Mouse (Mus musculus): Measurements from ENCODE around the gene Egfem1. TPM values are rescaled to one million over a fixed set of nuclear protein-coding genes. Genes with fewer than 3 reads are reported as not detected.

Gene Egfem1
- polyA plus RNA-seq, 1 experiment from 2014 or later, result 0.45 TPM

GRCm38 (mm10) chr3:29609174-29609573 lies 527.4 kb downstream of the Egfem1 start:
- 61% methylated on average over 2 of the region's 2 CpGs for WGBS
- Histone ChIP-seq H3K27ac (no peak overlapping the region), H3K27me3 (no peaks in the 10 kb centered on the region), H3K4me1 (replicated peaks) (no peaks in the 10 kb centered on the region), H3K36me3 (no peaks in the 10 kb centered on the region), H3K4me2 (no peak overlapping the region), H3K4me3 (no peak overlapping the region), H3K9ac (no peak overlapping the region), H3K9me3 (replicated peaks) (no peaks in the 10 kb centered on the region)
- ATAC-seq (replicated peaks; ENCODE audit: insufficient number of reproducible peaks, insufficient read depth, low FRiP score, low read depth), result no peak

DNA sequence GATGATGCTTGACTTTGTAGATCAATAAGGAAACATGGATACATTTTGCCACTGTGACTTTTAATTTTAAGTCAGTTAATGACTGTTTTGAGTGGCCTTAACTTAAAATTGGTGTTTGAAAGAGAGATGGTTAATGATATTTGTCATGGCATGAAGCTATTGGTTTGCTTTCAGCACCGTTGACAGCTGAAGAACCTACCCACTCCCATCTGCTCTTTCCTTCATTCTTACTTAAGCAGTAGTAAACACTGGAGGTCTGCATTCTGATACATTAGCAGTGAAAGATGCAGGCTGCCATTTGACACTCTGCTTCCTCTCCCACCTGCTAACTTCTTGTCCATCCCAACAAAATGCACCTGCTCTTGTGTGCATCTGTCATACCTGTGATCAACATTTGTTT lies 537.8 kb downstream of the Egfem1 start:
- no peak overlapping the region for H3K4me3 ChIP-seq
- H3K36me3 ChIP-seq, result no peaks in the 10 kb centered on the region
- H3K4me2 ChIP-seq, result no peak overlapping the region
- H3K4me1 ChIP-seq (replicated peaks), result no peaks in the 10 kb centered on the region
- no peak for ATAC-seq (replicated peaks; ENCODE audit: insufficient number of reproducible peaks, insufficient read depth, low FRiP score, low read depth)
- H3K9me3 ChIP-seq (replicated peaks), result no peaks in the 10 kb centered on the region
- H3K27me3 ChIP-seq, result no peaks in the 10 kb centered on the region
- no peak overlapping the region for H3K9ac ChIP-seq
- H3K27ac ChIP-seq, result no peak overlapping the region
- 65% methylated on average over 1 of the region's 1 CpGs for WGBS

DNA sequence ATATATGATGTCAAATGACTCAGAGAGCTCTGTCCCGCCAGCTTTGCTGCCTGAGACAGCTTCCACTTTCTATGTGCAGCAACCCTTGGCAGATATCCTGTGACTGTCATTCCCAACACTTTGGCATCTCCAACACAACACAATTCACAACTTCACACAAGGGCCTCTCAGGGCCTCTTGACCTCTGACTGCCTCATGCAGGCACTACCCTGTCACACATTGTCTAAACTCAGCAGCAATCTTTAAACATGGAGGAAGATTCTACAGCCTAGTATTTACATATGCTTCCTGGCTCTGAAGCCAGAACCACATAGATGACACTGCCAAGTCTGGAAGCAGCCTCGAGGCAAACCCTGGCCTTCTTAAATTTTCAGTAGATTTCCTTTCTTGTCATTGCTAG lies 558.0 kb downstream of the Egfem1 start:
- H3K9ac ChIP-seq, result no peak overlapping the region
- 55% methylated on average over 2 of the region's 2 CpGs for WGBS
- ATAC-seq (replicated peaks; ENCODE audit: insufficient number of reproducible peaks, insufficient read depth, low FRiP score, low read depth), result no peak
- H3K36me3 ChIP-seq, result no peaks in the 10 kb centered on the region
- H3K4me2 ChIP-seq, result no peak overlapping the region
- H3K4me3 ChIP-seq, result no peak overlapping the region
- H3K27me3 ChIP-seq, result no peaks in the 10 kb centered on the region
- no peaks in the 10 kb centered on the region for H3K4me1 ChIP-seq (replicated peaks)
- no peaks in the 10 kb centered on the region for H3K9me3 ChIP-seq (replicated peaks)
- no peak overlapping the region for H3K27ac ChIP-seq

- Histone ChIP-seq H3K9ac (no peak overlapping the region), H3K36me3 (no peaks in the 10 kb centered on the region), H3K27ac (no peak overlapping the region), H3K4me1 (replicated peaks) (no peaks in the 10 kb centered on the region), H3K4me3 (no peak overlapping the region), H3K4me2 (no peak overlapping the region), H3K9me3 (replicated peaks) (no peaks in the 10 kb centered on the region), H3K27me3 (no peaks in the 10 kb centered on the region)
- ATAC-seq (replicated peaks; ENCODE audit: insufficient number of reproducible peaks, insufficient read depth, low FRiP score, low read depth), result no peak
- WGBS, result 74% methylated on average over 2 of the region's 2 CpGs
Observed at GRCm38 (mm10) chr3:29666796-29667195, 585.0 kb downstream of the Egfem1 start.

GRCm38 (mm10) chr3:29689367-29690285 lies 607.8 kb downstream of the Egfem1 start:
- H3K36me3 ChIP-seq, result no peaks in the 10 kb centered on the region
- no peaks in the 10 kb centered on the region for H3K27me3 ChIP-seq
- no peak overlapping the region for H3K4me3 ChIP-seq
- H3K9me3 ChIP-seq (replicated peaks), result no peaks in the 10 kb centered on the region
- 80% methylated on average over 8 of the region's 8 CpGs for WGBS
- H3K27ac ChIP-seq, result no peak overlapping the region
- no peak for ATAC-seq (replicated peaks; ENCODE audit: insufficient number of reproducible peaks, insufficient read depth, low FRiP score, low read depth)
- H3K4me1 ChIP-seq (replicated peaks), result no peaks in the 10 kb centered on the region
- H3K9ac ChIP-seq, result no peak overlapping the region
- no peak overlapping the region for H3K4me2 ChIP-seq

GRCm38 (mm10) chr3:29701126-29701525 lies 619.3 kb downstream of the Egfem1 start:
- Histone ChIP-seq H3K4me2 (no peak overlapping the region), H3K36me3 (no peaks in the 10 kb centered on the region), H3K4me1 (replicated peaks) (no peaks in the 10 kb centered on the region), H3K9ac (no peak overlapping the region), H3K9me3 (replicated peaks) (no peaks in the 10 kb centered on the region), H3K27ac (no peak overlapping the region), H3K27me3 (no peaks in the 10 kb centered on the region), H3K4me3 (no peak overlapping the region)
- no peak for ATAC-seq (replicated peaks; ENCODE audit: insufficient number of reproducible peaks, insufficient read depth, low FRiP score, low read depth)
- WGBS, result 42% methylated on average over 2 of the region's 2 CpGs

DNA sequence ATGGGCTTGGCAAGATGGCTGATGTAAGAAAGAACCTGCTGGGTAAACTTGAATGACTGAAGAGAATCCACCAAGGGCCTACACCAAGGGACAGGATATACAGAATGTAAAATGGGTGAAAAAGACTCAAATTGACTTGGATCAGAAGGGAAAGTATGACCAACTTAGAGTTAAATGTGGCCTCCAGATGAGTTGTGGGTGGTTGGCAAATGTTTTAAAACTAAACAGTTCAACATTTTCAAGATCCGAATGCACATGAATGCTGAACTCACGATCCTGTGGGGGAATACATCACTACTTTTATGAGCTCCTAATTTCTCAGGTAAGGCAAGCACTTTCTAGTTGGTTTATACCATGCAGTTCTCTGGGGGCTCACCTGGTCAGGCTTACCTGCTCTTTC lies 625.0 kb downstream of the Egfem1 start:
- H3K9me3 ChIP-seq (replicated peaks), result no peaks in the 10 kb centered on the region
- WGBS, result 90% methylated on average over 2 of the region's 2 CpGs
- no peak overlapping the region for H3K4me3 ChIP-seq
- ATAC-seq (replicated peaks; ENCODE audit: insufficient number of reproducible peaks, insufficient read depth, low FRiP score, low read depth), result no peak
- no peaks in the 10 kb centered on the region for H3K27me3 ChIP-seq
- no peak overlapping the region for H3K27ac ChIP-seq
- no peak overlapping the region for H3K9ac ChIP-seq
- H3K4me1 ChIP-seq (replicated peaks), result no peaks in the 10 kb centered on the region
- H3K36me3 ChIP-seq, result no peaks in the 10 kb centered on the region
- H3K4me2 ChIP-seq, result no peak overlapping the region

- no peaks in the 10 kb centered on the region for H3K4me1 ChIP-seq (replicated peaks)
- H3K9ac ChIP-seq, result no peak overlapping the region
- H3K27me3 ChIP-seq, result no peaks in the 10 kb centered on the region
- no peaks in the 10 kb centered on the region for H3K9me3 ChIP-seq (replicated peaks)
- ATAC-seq (replicated peaks; ENCODE audit: insufficient number of reproducible peaks, insufficient read depth, low FRiP score, low read depth), result no peak
- H3K4me3 ChIP-seq, result no peak overlapping the region
- H3K4me2 ChIP-seq, result no peak overlapping the region
- H3K36me3 ChIP-seq, result no peaks in the 10 kb centered on the region
- 71% methylated on average over 1 of the region's 1 CpGs for WGBS
- no peak overlapping the region for H3K27ac ChIP-seq
Observed at GRCm38 (mm10) chr3:29707467-29707866, 625.6 kb downstream of the Egfem1 start.

GRCm38 (mm10) chr3:29726376-29726967 lies 644.6 kb downstream of the Egfem1 start:
- 55% methylated on average over 8 of the region's 8 CpGs for WGBS
- no peak for ATAC-seq (replicated peaks; ENCODE audit: insufficient number of reproducible peaks, insufficient read depth, low FRiP score, low read depth)
- H3K27me3 ChIP-seq, result peaks cover 5% of the 10 kb centered on the region
- H3K9me3 ChIP-seq (replicated peaks), result no peaks in the 10 kb centered on the region
- no peaks in the 10 kb centered on the region for H3K4me1 ChIP-seq (replicated peaks)
- no peak overlapping the region for H3K27ac ChIP-seq
- no peak overlapping the region for H3K4me2 ChIP-seq
- no peak overlapping the region for H3K9ac ChIP-seq
- H3K4me3 ChIP-seq, result no peak overlapping the region
- no peaks in the 10 kb centered on the region for H3K36me3 ChIP-seq

DNA sequence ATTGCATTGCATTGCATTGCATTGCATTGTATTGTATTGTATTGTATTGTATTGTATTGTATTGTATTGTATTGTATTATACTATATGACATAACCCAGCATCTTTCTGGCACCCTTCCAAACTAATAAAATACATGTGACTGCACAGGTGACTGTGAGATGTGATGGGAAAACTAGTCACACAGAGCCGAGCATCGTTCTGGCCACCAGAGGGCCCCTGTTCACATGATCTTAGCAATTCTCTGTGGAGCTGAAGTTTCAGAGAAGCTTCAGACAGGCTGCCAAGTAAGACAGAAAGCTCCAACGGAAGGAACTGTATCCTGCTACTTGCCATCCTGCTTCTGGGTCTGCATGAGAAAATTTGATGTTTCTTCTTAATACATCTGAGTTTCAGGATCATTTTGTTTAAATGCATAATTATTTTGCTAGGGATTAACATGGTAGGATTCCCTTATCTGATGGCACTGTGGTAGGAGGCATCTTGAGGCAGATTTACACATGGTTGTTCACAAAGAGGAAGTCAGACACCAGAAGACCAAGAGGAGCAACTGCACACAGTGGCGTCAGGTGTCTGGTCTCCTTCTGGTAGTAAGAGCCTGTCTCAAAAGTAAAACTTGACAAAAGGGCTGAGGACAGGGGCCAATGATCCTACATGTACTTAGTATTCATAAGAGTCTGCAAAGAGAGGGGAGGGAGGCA lies 648.4 kb downstream of the Egfem1 start:
- Histone ChIP-seq H3K9ac (no peak overlapping the region), H3K4me1 (replicated peaks) (no peaks in the 10 kb centered on the region), H3K4me2 (no peak overlapping the region), H3K4me3 (no peak overlapping the region), H3K27ac (no peak overlapping the region), H3K9me3 (replicated peaks) (no peaks in the 10 kb centered on the region), H3K36me3 (no peaks in the 10 kb centered on the region), H3K27me3 (peaks cover 5% of the 10 kb centered on the region)
- ATAC-seq (replicated peaks; ENCODE audit: insufficient number of reproducible peaks, insufficient read depth, low FRiP score, low read depth), result no peak
- WGBS, result 16% methylated on average over 4 of the region's 4 CpGs

DNA sequence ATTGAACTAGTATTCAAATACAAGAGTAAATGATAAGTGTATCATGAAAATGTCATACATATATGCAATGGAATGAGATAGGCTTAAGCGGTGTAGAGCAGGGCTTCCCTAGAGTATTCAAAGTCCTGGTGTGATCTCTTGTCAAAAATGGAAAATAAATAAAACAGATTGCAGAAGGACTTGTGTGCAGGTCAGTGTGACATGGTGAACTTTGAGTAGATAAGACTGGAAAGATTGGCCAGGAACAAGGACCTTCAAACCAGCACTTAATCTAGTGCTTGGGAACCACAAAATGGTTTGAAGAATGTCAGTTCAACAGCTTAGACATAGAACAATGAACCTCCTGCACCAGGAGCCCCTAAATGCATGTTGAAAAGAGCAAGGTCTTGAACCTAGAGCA lies 649.7 kb downstream of the Egfem1 start:
- 78% methylated on average over 1 of the region's 1 CpGs for WGBS
- ATAC-seq (replicated peaks; ENCODE audit: insufficient number of reproducible peaks, insufficient read depth, low FRiP score, low read depth), result no peak
- Histone ChIP-seq H3K4me2 (no peak overlapping the region), H3K36me3 (no peaks in the 10 kb centered on the region), H3K9me3 (replicated peaks) (no peaks in the 10 kb centered on the region), H3K27me3 (peaks cover 5% of the 10 kb centered on the region), H3K4me1 (replicated peaks) (no peaks in the 10 kb centered on the region), H3K9ac (no peak overlapping the region), H3K27ac (no peak overlapping the region), H3K4me3 (no peak overlapping the region)

All from heart, embryonic 15.5 days (tissue).